Mouse (Mus musculus): Measurements from ENCODE around the gene Sgms1.

DNA sequence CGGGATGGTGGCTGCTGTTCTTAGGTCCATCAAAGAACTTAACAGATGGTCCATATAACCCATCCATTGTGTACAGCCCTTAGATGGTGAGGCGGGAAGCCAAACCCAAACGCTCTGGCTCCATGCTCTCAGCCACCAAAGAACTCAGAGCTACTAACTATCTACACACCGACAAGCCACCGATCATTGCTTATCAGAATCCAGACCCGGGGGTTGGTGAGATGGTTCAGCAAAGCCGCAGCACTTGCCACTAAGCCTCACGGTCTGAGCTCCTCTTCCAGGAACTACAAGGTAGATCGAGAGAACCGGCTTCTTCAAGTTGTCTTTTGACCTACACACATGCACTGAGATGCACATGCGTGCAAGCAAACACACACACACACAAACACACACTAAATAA lies 8.8 kb downstream of the Sgms1 start:
- TF ChIP-seq POLR2A (IDR thresholded peaks at IDR 0.05; ENCODE audit: low read depth, low read length) (no peak), CTCF (IDR thresholded peaks at IDR 0.05; ENCODE audit: extremely low read depth, insufficient read depth, insufficient read length, insufficient replicate concordance) (no peak)
